Mouse (Mus musculus): ENCODE results near the gene Rapgef1.
"Not testable (repeated sequence)": the region's sequence is repeated elsewhere in the genome, so short reads cannot be mapped to it uniquely, and the experiment has no call there.

The Rapgef1 gene

GRCm38 (mm10) chr2:29623247-29624090 is 3.9 kb downstream of the Rapgef1 start:
- no peak for DNase-seq (ENCODE audit: low spot score)

- DNase-seq (ENCODE audit: low spot score), result no peak
Observed at GRCm38 (mm10) chr2:29624091-29624608, 4.6 kb downstream of the Rapgef1 start.

- no peak for DNase-seq (ENCODE audit: low spot score)
Observed at GRCm38 (mm10) chr2:29624739-29625138, 5.2 kb downstream of the Rapgef1 start.

- DNase-seq (ENCODE audit: low spot score), result no peak
Observed at GRCm38 (mm10) chr2:29625573-29626200, 6.2 kb downstream of the Rapgef1 start.

- DNase-seq (ENCODE audit: low spot score), result no peak
Observed at GRCm38 (mm10) chr2:29627337-29627736, 7.8 kb downstream of the Rapgef1 start.

GRCm38 (mm10) chr2:29628186-29628585 is 8.7 kb downstream of the Rapgef1 start:
- no peak for DNase-seq (ENCODE audit: low spot score)

- no peak for DNase-seq (ENCODE audit: low spot score)
Observed at GRCm38 (mm10) chr2:29628763-29629181, 9.3 kb downstream of the Rapgef1 start.

GRCm38 (mm10) chr2:29629311-29629710 is 9.8 kb downstream of the Rapgef1 start:
- DNase-seq (ENCODE audit: low spot score), result no peak

- no peak for DNase-seq (ENCODE audit: low spot score)
Observed at GRCm38 (mm10) chr2:29630141-29630771, 10.7 kb downstream of the Rapgef1 start.

GRCm38 (mm10) chr2:29631020-29631419 is 11.5 kb downstream of the Rapgef1 start:
- DNase-seq (ENCODE audit: low spot score), result no peak

GRCm38 (mm10) chr2:29631564-29632167 is 12.1 kb downstream of the Rapgef1 start:
- not testable (repeated sequence) for DNase-seq (ENCODE audit: low spot score)

GRCm38 (mm10) chr2:29632168-29632662 is 12.7 kb downstream of the Rapgef1 start:
- no peak for DNase-seq (ENCODE audit: low spot score)

GRCm38 (mm10) chr2:29633101-29633554 is 13.6 kb downstream of the Rapgef1 start:
- DNase-seq (ENCODE audit: low spot score), result no peak

- DNase-seq (ENCODE audit: low spot score), result no peak
Observed at GRCm38 (mm10) chr2:29633782-29634181, 14.3 kb downstream of the Rapgef1 start.

- DNase-seq (ENCODE audit: low spot score), result no peak
Observed at GRCm38 (mm10) chr2:29634541-29634940, 15.0 kb downstream of the Rapgef1 start.

- no peak for DNase-seq (ENCODE audit: low spot score)
Observed at GRCm38 (mm10) chr2:29635966-29636507, 16.5 kb downstream of the Rapgef1 start.

- no peak for DNase-seq (ENCODE audit: low spot score)
Observed at GRCm38 (mm10) chr2:29637528-29637927, 18.0 kb downstream of the Rapgef1 start.

- no peak for DNase-seq (ENCODE audit: low spot score)
Observed at GRCm38 (mm10) chr2:29639377-29639776, 19.9 kb downstream of the Rapgef1 start.

- DNase-seq (ENCODE audit: low spot score), result no peak
Observed at GRCm38 (mm10) chr2:29639953-29640743, 20.6 kb downstream of the Rapgef1 start.

GRCm38 (mm10) chr2:29641707-29642106 is 22.2 kb downstream of the Rapgef1 start:
- no peak for DNase-seq (ENCODE audit: low spot score)

- DNase-seq (ENCODE audit: low spot score), result no peak
Observed at GRCm38 (mm10) chr2:29643418-29643817, 23.9 kb downstream of the Rapgef1 start.

Data from layer of hippocampus, adult 11-12 months (tissue).